ENCODE assay signal across 23 mouse cellular contexts in the genomic region with DNA sequence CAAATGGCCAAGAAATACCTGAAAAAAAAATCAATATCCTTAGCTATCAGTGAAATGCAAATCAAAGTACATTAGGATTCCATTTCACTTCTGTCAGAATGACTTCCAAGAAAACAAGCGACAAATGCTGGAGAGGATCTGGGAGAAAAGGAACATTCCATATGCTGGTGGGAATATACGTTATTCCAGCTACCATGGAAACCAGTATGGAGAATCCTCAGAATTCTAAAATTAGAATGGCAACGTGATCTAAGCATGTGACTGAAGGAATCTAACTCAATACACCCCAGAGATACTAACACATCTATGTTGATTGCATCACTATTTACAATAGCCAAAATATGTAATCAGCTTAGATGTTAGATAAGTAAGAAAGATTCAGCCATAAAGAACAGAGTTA.
"Had no signal": no experiment of that assay in that cellular context is flagged by ENCODE, and none has a peak within 500 bp of the region (broad histone marks: within the 10 kb centered on the region; RNA-seq: fewer than 3 reads in every experiment).

No protein-coding gene starts in this region.

- H3K9me3 ChIP-seq: kidney, embryonic 15.5 days; limb, embryonic 12.5 days; limb, embryonic 15.5 days; midbrain, embryonic 13.5 days; neural tube, embryonic 13.5 days; stomach, embryonic 15.5 days had no signal

- H3K4me3 ChIP-seq: kidney, embryonic 15.5 days; limb, embryonic 12.5 days; limb, embryonic 15.5 days; midbrain, embryonic 13.5 days; myocyte; neural tube, embryonic 13.5 days; stomach, embryonic 15.5 days had no signal

- H3K27ac ChIP-seq: kidney, embryonic 15.5 days; limb, embryonic 12.5 days; limb, embryonic 15.5 days; liver, embryonic 14.5 days; macrophage; midbrain, embryonic 13.5 days; neural tube, embryonic 13.5 days; stomach, embryonic 15.5 days had no signal

- H3K27me3 ChIP-seq: kidney, embryonic 15.5 days; limb, embryonic 12.5 days; limb, embryonic 15.5 days; midbrain, embryonic 13.5 days; neural tube, embryonic 13.5 days; stomach, embryonic 15.5 days had no signal

- ATAC-seq: liver, postnatal 0 days; lung, postnatal 0 days; midbrain, embryonic 13.5 days; midbrain, embryonic 16.5 days had no signal

- DNase-seq: kidney, adult 8-10 months; kidney, postnatal 10 days; kidney, postnatal 36 days; left cerebral cortex, postnatal 4 days; liver, postnatal 0 days; lung, embryonic 14.5 days; retina, postnatal 1 day; right cerebral cortex, postnatal 25 days; spleen, adult 18-20 months; thymus, adult 2 months; thymus, postnatal 25 days had no signal

- H3K36me3 ChIP-seq: kidney, embryonic 15.5 days; limb, embryonic 12.5 days; limb, embryonic 15.5 days; midbrain, embryonic 13.5 days; neural tube, embryonic 13.5 days; stomach, embryonic 15.5 days had no signal

- H3K9ac ChIP-seq: kidney, embryonic 15.5 days; limb, embryonic 12.5 days; limb, embryonic 15.5 days; liver, embryonic 14.5 days; liver, postnatal 0 days; lung, embryonic 14.5 days; midbrain, embryonic 13.5 days; neural tube, embryonic 13.5 days; stomach, embryonic 15.5 days had no signal

- H3K4me2 ChIP-seq: kidney, embryonic 15.5 days; limb, embryonic 12.5 days; limb, embryonic 15.5 days; liver, embryonic 11.5 days; lung, embryonic 14.5 days; midbrain, embryonic 13.5 days; neural tube, embryonic 13.5 days; stomach, embryonic 15.5 days had no signal

- H3K4me1 ChIP-seq: kidney, embryonic 15.5 days; limb, embryonic 12.5 days; limb, embryonic 15.5 days; midbrain, embryonic 13.5 days; neural tube, embryonic 13.5 days; stomach, embryonic 15.5 days had no signal
